Mouse (Mus musculus) bone marrow, adult 2 months (tissue): ENCODE measurements around the gene Rnf128.

Experiments
- CTCF ChIP-seq: fragments of 200-500 bp; IDR thresholded peaks from 2 replicates; pipeline ENCODE4 v1.5.1; 2011; ENCODE audit warnings: low read length, control low read depth; ENCODE audit not compliant: control insufficient read depth, insufficient read depth
- POLR2A ChIP-seq: fragments of 200-500 bp; IDR thresholded peaks from 2 replicates; pipeline ENCODE4 v1.6.1; 2011; ENCODE audit warnings: low read depth, mild to moderate bottlenecking, control low read depth, low read length, borderline replicate concordance; ENCODE audit not compliant: control insufficient read depth

DNA sequence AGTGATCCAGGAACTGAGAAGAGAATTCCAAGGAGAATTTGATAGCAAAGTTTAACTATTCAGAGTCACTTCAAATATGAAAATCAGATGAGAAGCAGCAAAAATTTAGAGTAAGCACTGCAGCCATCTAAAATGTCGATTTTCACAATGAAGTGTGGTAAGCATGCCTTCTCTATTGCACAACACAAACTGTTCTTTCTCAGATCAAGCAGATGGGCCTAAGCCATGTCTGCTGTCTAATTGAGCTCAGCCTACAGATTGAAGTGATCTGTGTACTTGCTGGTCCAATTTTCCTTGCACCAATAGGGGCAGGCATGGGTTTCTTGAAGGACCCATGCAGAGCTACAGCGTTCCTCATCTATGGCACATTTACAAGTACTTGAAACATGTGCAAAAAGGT lies 51.6 kb downstream of the Rnf128 start:
- TF ChIP-seq POLR2A (no peak), CTCF (no peak)
